Mouse (Mus musculus) hematopoietic multipotent progenitor cell, adult 10-12 weeks (in vitro differentiated cells): ENCODE results near the gene Ppfia2. TPM values are rescaled to one million over a fixed set of nuclear protein-coding genes. Genes with fewer than 3 reads are reported as not detected.

Experiments used
- polyA plus RNA-seq: library from polyadenylated mRNA; stranded (reverse); fragments of >175 nt; gene quantifications from 2 replicates; pipeline ENCODE4 v1.2.3, GENCODE M21; 2012; ENCODE audit warnings: low replicate concordance

Ppfia2 gene
- polyA plus RNA-seq, result not detected in 2 replicates

GRCm38 (mm10) chr10:106469855-106470532 is at the start of gene Ppfia2:
Ppfia2 (plus strand) TSS chr10:106470339.

